Mouse (Mus musculus) liver, embryonic 14.5 days (tissue): ENCODE data around the gene Ropn1. TPM values are rescaled to one million over a fixed set of nuclear protein-coding genes. Genes with fewer than 3 reads are reported as not detected.

ENCODE experiments used
- ATAC-seq: fragments of 200-750 bp; cut with Nextera tagmentation; 2 replicates; pipeline ENCODE4 v1.8.0; 2017; ENCODE audit warnings: moderate number of reproducible peaks, mild to moderate bottlenecking, moderate library complexity; ENCODE audit not compliant: insufficient read depth
- DNase-seq, 3 experiments: peaks; one replicate each; pipeline ENCODE4 v3.0.0-alpha.2; 2012 to 2013; ENCODE audit warnings: low read depth in 3 of 3, low spot score in 3 of 3
- H3K27ac ChIP-seq: fragments of 300-500 bp; sonication (generic); 2 replicates; pipeline ENCODE4 v1.5.1; 2014; ENCODE audit warnings: moderate library complexity, mild to moderate bottlenecking, control low read depth, inconsistent platforms
- H3K27me3 ChIP-seq: fragments of 300-500 bp; sonication (generic); 2 replicates; pipeline ENCODE4 v1.6.1; 2014; ENCODE audit warnings: mild to moderate bottlenecking, low read length, moderate library complexity; ENCODE audit not compliant: control insufficient read depth, insufficient read depth
- H3K36me3 ChIP-seq: fragments of 300-500 bp; sonication (generic); replicated peaks from 2 replicates; pipeline ENCODE4 v1.6.1; 2014; ENCODE audit warnings: low read depth; ENCODE audit not compliant: control insufficient read depth, insufficient read depth
- H3K4me1 ChIP-seq, 2 experiments: fragments of 200-500 bp in 1 of 2; fragments of 300-500 bp in 1 of 2; sonication (generic) in 1 of 2; replicated peaks; 2 replicates each; pipeline ENCODE4 v1.6.1; 2012 to 2014; ENCODE audit warnings: antibody characterized with exemption in 1 of 2, inconsistent platforms in 1 of 2, low read length in 1 of 2; ENCODE audit not compliant: control insufficient read depth in 2 of 2, insufficient read depth in 2 of 2
- H3K4me2 ChIP-seq: fragments of 300-500 bp; sonication (generic); 2 replicates; pipeline ENCODE4 v1.6.1; 2014; ENCODE audit warnings: low read depth, mild to moderate bottlenecking, control low read depth, moderate library complexity
- H3K4me3 ChIP-seq, 2 experiments: fragments of 200-500 bp in 1 of 2; fragments of 300-500 bp in 1 of 2; sonication (generic) in 1 of 2; 2 replicates each; pipeline ENCODE4 v1.5.1; 2012 to 2014; ENCODE audit warnings: low read depth in 2 of 2, low read length in 2 of 2, mild to moderate bottlenecking in 2 of 2, control low read depth in 1 of 2, inconsistent platforms in 1 of 2, moderate library complexity in 1 of 2; ENCODE audit not compliant: insufficient read depth in 1 of 2
- H3K9ac ChIP-seq: fragments of 300-500 bp; sonication (generic); replicated peaks from 2 replicates; pipeline ENCODE4 v1.6.1; 2014; ENCODE audit warnings: mild to moderate bottlenecking, control low read depth, moderate library complexity
- H3K9me3 ChIP-seq: fragments of 300-500 bp; sonication (generic); 2 replicates; pipeline ENCODE4 v1.6.1; 2016; ENCODE audit warnings: low read length, mixed read lengths; ENCODE audit not compliant: control insufficient read depth
- CTCF ChIP-seq: IDR thresholded peaks from 2 replicates; pipeline ENCODE4 v1.5.1; 2016; ENCODE audit warnings: antibody characterized with exemption, low read depth, control low read depth
- EP300 ChIP-seq: IDR thresholded peaks from 2 replicates; pipeline ENCODE4 v1.6.1; 2016; ENCODE audit warnings: antibody characterized with exemption, low read depth
- WGBS: fragments of 180-500 bp; shearing (Covaris S2); extraction: QIAGEN DNeasy Blood & Tissue Kit; methylation state at CpG from one replicate; pipeline ENCODE4 v1.1.7; 2014; ENCODE audit not compliant: insufficient replicate concordance; 5-methylcytosine and 5-hydroxymethylcytosine counted together
- polyA plus RNA-seq, 2 experiments: library from polyadenylated mRNA; depleted of rRNA in 1 of 2; stranded (reverse) in 1 of 2; unstranded in 1 of 2; fragments of >200 nt; fragmentation: Nextera tagmentation in 1 of 2; extraction: Ambion mirVana in 1 of 2; gene quantifications; 2 replicates each; pipeline versions ENCODE4 v1.2.1 to v1.2.3; 2012 to 2014

Ropn1 gene
- polyA plus RNA-seq (2012; rRNA removed) = not detected in 2 replicates
- not detected in 2 replicates for polyA plus RNA-seq (2014; fragmentation: Nextera tagmentation; extraction: Ambion mirVana)

- no peak within 1 kb of the TSS for H3K4me3 ChIP-seq
- no peaks in the 10 kb centered on the region for H3K36me3 ChIP-seq
- TF ChIP-seq EP300 = no peak
- no peak for TF ChIP-seq CTCF
- H3K27ac ChIP-seq = no peak within 1 kb of the TSS
- no peaks in the 10 kb centered on the region for H3K9me3 ChIP-seq
- H3K9ac ChIP-seq = no peak within 1 kb of the TSS
- H3K4me1 ChIP-seq = no peaks in the 10 kb centered on the region
- 32% methylated on average over 7 of the region's 7 CpGs for WGBS
- DNase-seq (no peak), ATAC-seq (no peak)
- no peaks in the 10 kb centered on the region for H3K27me3 ChIP-seq
- H3K4me2 ChIP-seq = no peak within 1 kb of the TSS
Measured at GRCm38 (mm10) chr16:34649621-34650020, at the start of gene Ropn1. Gene Ropn1, plus strand, starts transcription at chr16:34649921.

DNA sequence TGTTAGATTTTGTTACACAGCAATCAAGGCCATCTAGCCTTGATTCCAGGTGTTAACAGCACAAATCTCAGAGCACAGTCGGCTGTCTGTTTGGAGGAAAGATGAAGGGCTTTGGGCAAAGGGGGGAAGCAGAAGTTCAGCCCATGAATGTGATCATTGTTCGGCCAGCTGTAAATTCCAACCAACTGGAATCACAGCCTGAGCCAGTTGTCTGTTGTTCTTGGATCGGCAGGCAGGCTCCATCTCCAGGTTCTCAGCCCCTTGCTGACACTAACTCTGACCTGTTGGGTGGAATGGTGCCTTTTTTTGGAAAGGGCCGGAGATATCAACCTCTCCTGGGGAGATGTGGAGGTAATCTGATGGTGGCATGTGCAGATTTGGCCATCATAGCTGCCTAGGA, 47.8 kb upstream of the Ropn1 start:
- no peak for TF ChIP-seq EP300
- no peak for TF ChIP-seq CTCF
- DNase-seq (no peak), ATAC-seq (no peak)
- no peaks in the 10 kb centered on the region for H3K4me1 ChIP-seq
- no peak overlapping the region for H3K27ac ChIP-seq
- H3K9ac ChIP-seq = no peak overlapping the region
- no peaks in the 10 kb centered on the region for H3K9me3 ChIP-seq
- WGBS = 53% methylated on average over 4 of the region's 4 CpGs
- H3K4me3 ChIP-seq = no peak overlapping the region
- no peaks in the 10 kb centered on the region for H3K36me3 ChIP-seq
- no peak overlapping the region for H3K4me2 ChIP-seq
- H3K27me3 ChIP-seq = no peaks in the 10 kb centered on the region

GRCm38 (mm10) chr16:34603076-34603475, 46.6 kb upstream of the Ropn1 start:
- H3K9ac ChIP-seq = no peak overlapping the region
- no peaks in the 10 kb centered on the region for H3K36me3 ChIP-seq
- no peaks in the 10 kb centered on the region for H3K27me3 ChIP-seq
- TF ChIP-seq EP300 = no peak
- no peak for TF ChIP-seq CTCF
- no peaks in the 10 kb centered on the region for H3K9me3 ChIP-seq
- ATAC-seq = no peak
- H3K4me1 ChIP-seq = no peaks in the 10 kb centered on the region
- no peak overlapping the region for H3K4me2 ChIP-seq
- DNase-seq = no peak
- H3K27ac ChIP-seq = no peak overlapping the region
- 59% methylated on average over 4 of the region's 4 CpGs for WGBS
- no peak overlapping the region for H3K4me3 ChIP-seq

DNA sequence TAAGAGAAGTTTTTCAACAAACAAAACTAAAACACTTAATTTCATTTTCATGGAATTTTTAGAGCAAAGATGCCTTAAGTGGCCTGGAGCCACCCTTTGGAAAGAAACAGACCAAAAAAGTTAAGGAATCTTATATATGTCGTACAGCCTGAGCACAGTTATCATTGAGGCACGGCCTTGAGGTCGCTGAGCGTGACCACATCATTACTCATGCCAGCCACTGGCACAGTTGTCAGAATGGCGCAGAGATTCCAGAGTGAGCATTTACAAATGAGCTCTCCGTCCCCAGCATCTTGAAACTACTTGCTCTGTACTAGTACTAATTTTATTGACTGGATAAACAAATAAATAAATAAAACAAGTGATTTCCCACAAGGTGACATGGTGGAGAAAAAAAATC, 45.9 kb upstream of the Ropn1 start:
- no peaks in the 10 kb centered on the region for H3K4me1 ChIP-seq
- DNase-seq (no peak), ATAC-seq (no peak)
- H3K9ac ChIP-seq = no peak overlapping the region
- no peak overlapping the region for H3K27ac ChIP-seq
- no peaks in the 10 kb centered on the region for H3K27me3 ChIP-seq
- no peak overlapping the region for H3K4me2 ChIP-seq
- WGBS = 41% methylated on average over 6 of the region's 6 CpGs
- no peaks in the 10 kb centered on the region for H3K36me3 ChIP-seq
- H3K9me3 ChIP-seq = no peaks in the 10 kb centered on the region
- H3K4me3 ChIP-seq = no peak overlapping the region
- TF ChIP-seq CTCF (no peak), EP300 (no peak)

DNA sequence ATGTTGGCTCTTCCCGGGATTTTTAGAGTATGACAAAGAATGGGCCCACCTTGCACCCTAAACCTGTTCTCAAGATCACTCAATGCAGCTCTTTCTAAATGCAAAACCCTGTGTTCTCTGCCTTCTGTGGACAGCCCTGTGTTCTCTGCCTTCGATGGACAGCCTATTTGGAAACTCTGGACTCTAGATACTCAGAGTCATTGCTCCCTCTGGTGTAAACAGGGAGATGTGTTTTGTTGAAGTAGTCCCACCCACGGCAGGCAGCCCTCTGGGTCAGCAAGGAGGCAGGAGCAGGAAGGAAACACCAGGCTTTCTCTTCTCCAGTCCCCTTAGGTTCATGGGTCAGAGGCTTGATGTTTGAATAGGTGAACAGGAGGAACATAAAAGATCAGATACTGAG, 44.0 kb upstream of the Ropn1 start:
- Histone ChIP-seq H3K36me3 (no peaks in the 10 kb centered on the region), H3K4me1 (no peaks in the 10 kb centered on the region), H3K4me3 (no peak overlapping the region), H3K9ac (no peak overlapping the region), H3K27ac (no peak overlapping the region), H3K27me3 (no peaks in the 10 kb centered on the region), H3K4me2 (no peak overlapping the region), H3K9me3 (no peaks in the 10 kb centered on the region)
- ATAC-seq (no peak), DNase-seq (peak in 1 of 3 experiments; percentile 11)
- WGBS = 15% methylated on average over 3 of the region's 3 CpGs
- no peak for TF ChIP-seq EP300
- TF ChIP-seq CTCF = peak; percentile 33

DNA sequence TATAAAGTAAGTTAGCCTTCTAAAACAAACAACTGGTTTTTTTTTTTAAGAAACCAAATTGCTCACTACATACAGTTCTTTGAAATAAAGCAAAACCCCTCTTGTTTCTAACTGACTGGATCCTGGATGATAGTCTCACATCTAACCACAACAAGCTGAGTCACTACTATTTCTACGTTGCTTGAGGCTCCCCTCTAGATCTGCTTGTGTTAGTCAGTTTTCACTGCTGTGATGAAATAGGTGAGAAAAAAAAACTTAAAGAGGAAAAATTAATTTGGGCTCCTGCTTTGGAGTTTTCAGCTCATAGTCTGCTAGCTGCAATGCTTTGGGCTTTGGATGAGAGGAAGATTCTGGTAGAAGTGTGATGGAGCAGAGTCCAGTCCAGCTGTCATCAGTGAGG, 39.6 kb upstream of the Ropn1 start:
- no peak for TF ChIP-seq EP300
- no peak for TF ChIP-seq CTCF
- 33% methylated on average over 1 of the region's 1 CpGs for WGBS
- Histone ChIP-seq H3K27me3 (no peaks in the 10 kb centered on the region), H3K27ac (no peak overlapping the region), H3K36me3 (no peaks in the 10 kb centered on the region), H3K4me3 (no peak overlapping the region), H3K4me1 (no peaks in the 10 kb centered on the region), H3K9ac (no peak overlapping the region), H3K4me2 (no peak overlapping the region), H3K9me3 (no peaks in the 10 kb centered on the region)
- ATAC-seq = no peak
- no peak for DNase-seq
